Mouse (Mus musculus) spleen, postnatal 10 days (tissue): Measurements from ENCODE around the gene Nfix.

Source experiments
- DNase-seq, 2 experiments: peaks; one replicate each; pipeline ENCODE4 v3.0.0; 2021 to 2022; ENCODE audit warnings: low spot score in 2 of 2

The Nfix gene

GRCm38 (mm10) chr8:84799999-84800831 lies at the start of gene Nfix:
Gene Nfix, minus strand, starts transcription at chr8:84800344.
- DNase-seq: peak; percentile 55 to 78

- DNase-seq: peak in 1 of 2 experiments; percentile 39
Observed at GRCm38 (mm10) chr8:84847684-84848435, 47.7 kb upstream of the Nfix start.

- peak; percentile 97 to 99 for DNase-seq
Observed at GRCm38 (mm10) chr8:84846722-84847572, 46.8 kb upstream of the Nfix start, which contains the start of gene Calr. Gene Calr, minus strand, starts transcription at chr8:84846934.

- no peak for DNase-seq
Observed at GRCm38 (mm10) chr8:84846094-84846721, 46.1 kb upstream of the Nfix start.

- DNase-seq: peak; percentile 36 to 60
Observed at GRCm38 (mm10) chr8:84845355-84846093, 45.4 kb upstream of the Nfix start.

GRCm38 (mm10) chr8:84844397-84845070 lies 44.4 kb upstream of the Nfix start:
- no peak for DNase-seq

GRCm38 (mm10) chr8:84841514-84841913 lies 41.4 kb upstream of the Nfix start:
- DNase-seq: no peak

GRCm38 (mm10) chr8:84840248-84840999 lies 40.3 kb upstream of the Nfix start, which contains the start of gene Rad23a:
Gene Rad23a, minus strand, starts transcription at chr8:84840665.
- peak; percentile 86 to 94 for DNase-seq

- no peak for DNase-seq
Observed at GRCm38 (mm10) chr8:84839875-84840247, 39.7 kb upstream of the Nfix start.

- DNase-seq: peak in 1 of 2 experiments; percentile 33
Observed at GRCm38 (mm10) chr8:84839411-84839810, 39.3 kb upstream of the Nfix start.

- peak in 1 of 2 experiments; percentile 87 for DNase-seq
Observed at GRCm38 (mm10) chr8:84838513-84838912, 38.4 kb upstream of the Nfix start.

- DNase-seq: peak; percentile 48 to 80
Observed at GRCm38 (mm10) chr8:84837912-84838470, 37.8 kb upstream of the Nfix start.

GRCm38 (mm10) chr8:84837149-84837911 lies 37.2 kb upstream of the Nfix start:
- peak; percentile 45 to 64 for DNase-seq

- DNase-seq: peak in 1 of 2 experiments; percentile 32
Observed at GRCm38 (mm10) chr8:84834866-84835855, 35.0 kb upstream of the Nfix start.

- no peak for DNase-seq
Observed at GRCm38 (mm10) chr8:84834002-84834865, 34.1 kb upstream of the Nfix start.
